Mouse (Mus musculus): ENCODE results near the gene Sox6. TPM values are rescaled to one million over a fixed set of nuclear protein-coding genes. Genes with fewer than 3 reads are reported as not detected.
A peak's percentile ranks its signal among the peaks of the same experiment; 100 is the strongest.
"Not testable (repeated sequence)": the region's sequence is repeated elsewhere in the genome, so short reads cannot be mapped to it uniquely, and the experiment has no call there.

Gene Sox6
- total RNA-seq, 2 experiments from 2014 or later, result 111 to 116 TPM

- intact Hi-C loops (cut with DNase I; ENCODE audit: low total_unique reads), result no loop called here
- no peak for DNase-seq
These were observed 422.8 kb downstream of the Sox6 start for GRCm38 (mm10) chr7:115615697-115616237.

- intact Hi-C loops (cut with DNase I; ENCODE audit: low total_unique reads), result no loop called here
- no peak for DNase-seq
These were observed 431.1 kb downstream of the Sox6 start for GRCm38 (mm10) chr7:115607485-115607884.

GRCm38 (mm10) chr7:115606125-115606524 lies 432.5 kb downstream of the Sox6 start:
- intact Hi-C loops (cut with DNase I; ENCODE audit: low total_unique reads); DNase-seq: not testable (repeated sequence)

- intact Hi-C loops (cut with DNase I; ENCODE audit: low total_unique reads), result no loop called here
- DNase-seq, result no peak
These were observed 433.7 kb downstream of the Sox6 start for GRCm38 (mm10) chr7:115604883-115605282.

GRCm38 (mm10) chr7:115597376-115597775 lies 441.2 kb downstream of the Sox6 start:
- DNase-seq, result peak; percentile 6
- intact Hi-C loops (cut with DNase I; ENCODE audit: low total_unique reads), result no loop called here

- intact Hi-C loops (cut with DNase I; ENCODE audit: low total_unique reads), result no loop called here
- DNase-seq, result no peak
These were observed 458.1 kb downstream of the Sox6 start for GRCm38 (mm10) chr7:115580461-115580860.

- intact Hi-C loops (cut with DNase I; ENCODE audit: low total_unique reads), result no loop called here
- DNase-seq, result no peak
These were observed 458.8 kb downstream of the Sox6 start for GRCm38 (mm10) chr7:115579826-115580225.

GRCm38 (mm10) chr7:115576387-115576786 lies 462.2 kb downstream of the Sox6 start:
- intact Hi-C loops (cut with DNase I; ENCODE audit: low total_unique reads), result no loop called here
- DNase-seq, result no peak

- DNase-seq, result no peak
- intact Hi-C loops (cut with DNase I; ENCODE audit: low total_unique reads), result no loop called here
These were observed 463.8 kb downstream of the Sox6 start for GRCm38 (mm10) chr7:115574834-115575233.

- peak; percentile 22 for DNase-seq
- intact Hi-C loops (cut with DNase I; ENCODE audit: low total_unique reads), result no loop called here
These were observed 469.8 kb downstream of the Sox6 start for GRCm38 (mm10) chr7:115568821-115569240.

GRCm38 (mm10) chr7:115568301-115568700 lies 470.3 kb downstream of the Sox6 start:
- no peak for DNase-seq
- intact Hi-C loops (cut with DNase I; ENCODE audit: low total_unique reads), result no loop called here

GRCm38 (mm10) chr7:115566818-115567217 lies 471.8 kb downstream of the Sox6 start:
- DNase-seq, result no peak
- intact Hi-C loops (cut with DNase I; ENCODE audit: low total_unique reads), result no loop called here

- DNase-seq, result no peak
- intact Hi-C loops (cut with DNase I; ENCODE audit: low total_unique reads), result no loop called here
These were observed 473.6 kb downstream of the Sox6 start for GRCm38 (mm10) chr7:115565060-115565426.

GRCm38 (mm10) chr7:115564359-115565059 lies 474.1 kb downstream of the Sox6 start:
- no peak for DNase-seq
- intact Hi-C loops (cut with DNase I; ENCODE audit: low total_unique reads), result no loop called here

GRCm38 (mm10) chr7:115556677-115557076 lies 481.9 kb downstream of the Sox6 start:
- DNase-seq, result no peak
- intact Hi-C loops (cut with DNase I; ENCODE audit: low total_unique reads), result no loop called here

GRCm38 (mm10) chr7:115550197-115550804 lies 488.3 kb downstream of the Sox6 start:
- intact Hi-C loops (cut with DNase I; ENCODE audit: low total_unique reads), result no loop called here

GRCm38 (mm10) chr7:115549670-115550069 lies 488.9 kb downstream of the Sox6 start:
- DNase-seq, result no peak
- intact Hi-C loops (cut with DNase I; ENCODE audit: low total_unique reads), result no loop called here

More at GRCm38 (mm10) chr7:115550197-115550804, 488.3 kb downstream of the Sox6 start:
- no peak for DNase-seq

GRCm38 (mm10) chr7:115545585-115546374 lies 492.8 kb downstream of the Sox6 start:
- DNase-seq, result no peak
- intact Hi-C loops (cut with DNase I; ENCODE audit: low total_unique reads), result no loop called here

GRCm38 (mm10) chr7:115543596-115543995 lies 495.0 kb downstream of the Sox6 start:
- DNase-seq, result no peak
- intact Hi-C loops (cut with DNase I; ENCODE audit: low total_unique reads), result no loop called here

- DNase-seq, result no peak
- intact Hi-C loops (cut with DNase I; ENCODE audit: low total_unique reads), result no loop called here
These were observed 498.3 kb downstream of the Sox6 start for GRCm38 (mm10) chr7:115540261-115540660.
